Mouse (Mus musculus): ENCODE results near the gene Rheb. TPM values are rescaled to one million over a fixed set of nuclear protein-coding genes. Genes with fewer than 3 reads are reported as not detected.

Rheb gene
- total and polyA plus RNA-seq, 3 experiments: 29.1 to 87.4 (median 76.9) TPM

DNA sequence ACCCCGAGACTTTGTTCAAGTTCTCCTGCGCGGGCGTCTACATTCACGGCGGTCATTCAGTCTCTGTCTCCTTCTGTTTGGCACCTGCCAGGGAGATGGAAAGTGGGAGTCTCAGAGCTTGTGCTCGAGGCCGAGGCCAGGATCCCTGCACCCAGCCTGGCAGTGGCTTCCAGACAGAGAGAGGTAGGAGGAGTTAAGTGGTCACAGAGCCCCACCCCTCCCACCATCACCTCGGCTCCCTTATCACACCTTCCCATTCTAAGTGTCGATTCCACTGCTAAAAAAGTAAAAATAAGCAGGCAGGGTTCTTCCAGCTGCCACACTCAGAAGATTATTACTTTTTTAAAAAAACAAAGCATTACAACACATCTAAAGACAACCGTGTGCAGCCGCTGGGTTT, 21.4 kb upstream of the Rheb start:
- H3K4me1 ChIP-seq (ENCODE audit: control insufficient read depth, insufficient read depth, low read length): peaks cover 3% of the 10 kb centered on the region; the same call in 1 of the 2 replicates
- DNase-seq: no peak
- H3K27me3 ChIP-seq (ENCODE audit: control insufficient read depth, insufficient read depth, low read length): no peaks in the 10 kb centered on the region
- intact Hi-C loops (cut with DNase I): no loop called here
- no peaks in the 10 kb centered on the region for H3K36me3 ChIP-seq (ENCODE audit: control insufficient read depth, insufficient read depth, low read length)
- H3K4me3 ChIP-seq: no peak overlapping the region
- TF ChIP-seq CTCF (IDR thresholded peaks at IDR 0.05) (no peak), POLR2A (IDR thresholded peaks at IDR 0.05; ENCODE audit: insufficient read depth, low read depth, low read length) (no peak), EP300 (IDR thresholded peaks at IDR 0.05; ENCODE audit: insufficient read depth, low read depth, low read length) (no peak)
- WGBS: 70% methylated on average over 12 of the region's 12 CpGs
- no peak overlapping the region for H3K9ac ChIP-seq (ENCODE audit: low read depth, low read length)
- H3K27ac ChIP-seq: no peak overlapping the region
- H3K79me2 ChIP-seq (replicated peaks; ENCODE audit: control insufficient read depth, insufficient read depth, low read length): no peaks in the 10 kb centered on the region

- Histone ChIP-seq H3K79me2 (replicated peaks; ENCODE audit: control insufficient read depth, insufficient read depth, low read length) (no peaks in the 10 kb centered on the region), H3K36me3 (ENCODE audit: control insufficient read depth, insufficient read depth, low read length) (no peaks in the 10 kb centered on the region), H3K4me3 (no peak overlapping the region), H3K27ac (peak overlapping the region; percentile 28; the same call in 1 of the 2 replicates), H3K4me1 (ENCODE audit: control insufficient read depth, insufficient read depth, low read length) (peaks cover 3% of the 10 kb centered on the region; the same call in 1 of the 2 replicates), H3K9ac (ENCODE audit: low read depth, low read length) (no peak overlapping the region), H3K27me3 (ENCODE audit: control insufficient read depth, insufficient read depth, low read length) (no peaks in the 10 kb centered on the region)
- no peak for DNase-seq
- no peak for TF ChIP-seq EP300 (IDR thresholded peaks at IDR 0.05; ENCODE audit: insufficient read depth, low read depth, low read length)
- TF ChIP-seq POLR2A (IDR thresholded peaks at IDR 0.05; ENCODE audit: insufficient read depth, low read depth, low read length): no peak
- TF ChIP-seq CTCF (IDR thresholded peaks at IDR 0.05): no peak
- WGBS: 70% methylated on average over 9 of the region's 9 CpGs
- intact Hi-C loops (cut with DNase I): no loop called here
Measured at GRCm38 (mm10) chr5:24861449-24861930, 19.1 kb upstream of the Rheb start.

DNA sequence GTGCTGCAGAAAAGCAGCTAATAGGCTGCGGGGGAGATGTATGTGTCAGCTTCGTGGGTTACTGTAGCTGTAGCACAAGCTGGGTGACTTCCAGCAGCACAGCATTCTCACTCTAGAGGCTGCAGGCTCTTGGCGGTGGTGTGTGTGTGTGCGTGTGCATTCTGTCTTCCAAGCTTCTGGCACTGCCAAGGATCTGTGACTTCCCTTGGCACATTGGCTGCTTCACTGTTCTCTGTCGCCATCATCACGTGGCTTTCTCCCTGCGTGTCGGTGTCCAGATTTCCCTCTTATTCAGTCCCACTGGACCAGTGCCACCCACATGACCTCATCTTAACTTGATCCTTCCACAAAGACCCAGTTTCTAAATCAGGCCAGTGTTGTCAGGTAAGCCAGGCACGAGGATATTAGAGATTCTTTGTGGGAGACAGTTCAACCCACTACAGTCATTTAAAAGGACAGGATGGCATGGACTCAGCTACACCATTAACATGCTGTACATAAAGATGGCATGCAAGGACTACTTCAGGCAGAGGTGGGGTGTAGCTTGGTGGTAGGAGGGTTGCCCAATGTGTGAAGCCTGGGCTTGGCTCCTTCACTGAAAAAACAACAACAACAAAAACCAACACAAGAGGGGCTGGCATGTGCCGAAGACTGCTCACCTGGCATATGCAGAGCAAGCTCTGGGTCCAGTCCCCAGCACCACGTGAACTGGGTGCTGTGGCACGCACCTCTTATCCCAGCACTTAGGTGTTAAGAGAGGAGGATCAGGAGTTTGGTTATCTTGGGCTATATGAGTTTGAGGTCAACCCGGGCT, 18.4 kb upstream of the Rheb start:
- Histone ChIP-seq H3K4me3 (no peak overlapping the region), H3K4me1 (ENCODE audit: control insufficient read depth, insufficient read depth, low read length) (peaks cover 3% of the 10 kb centered on the region; the same call in 1 of the 2 replicates), H3K79me2 (replicated peaks; ENCODE audit: control insufficient read depth, insufficient read depth, low read length) (no peaks in the 10 kb centered on the region), H3K27ac (peak overlapping the region; percentile 28), H3K27me3 (ENCODE audit: control insufficient read depth, insufficient read depth, low read length) (no peaks in the 10 kb centered on the region), H3K36me3 (ENCODE audit: control insufficient read depth, insufficient read depth, low read length) (no peaks in the 10 kb centered on the region), H3K9ac (ENCODE audit: low read depth, low read length) (no peak overlapping the region)
- TF ChIP-seq POLR2A (IDR thresholded peaks at IDR 0.05; ENCODE audit: insufficient read depth, low read depth, low read length) (no peak), EP300 (IDR thresholded peaks at IDR 0.05; ENCODE audit: insufficient read depth, low read depth, low read length) (0 out of 2 replicates have a peak, but pooled peaks have one; percentile 13)
- WGBS: 43% methylated on average over 13 of the region's 13 CpGs
- intact Hi-C loops (cut with DNase I): no loop called here
- DNase-seq: peak; percentile 39 to 76

DNA sequence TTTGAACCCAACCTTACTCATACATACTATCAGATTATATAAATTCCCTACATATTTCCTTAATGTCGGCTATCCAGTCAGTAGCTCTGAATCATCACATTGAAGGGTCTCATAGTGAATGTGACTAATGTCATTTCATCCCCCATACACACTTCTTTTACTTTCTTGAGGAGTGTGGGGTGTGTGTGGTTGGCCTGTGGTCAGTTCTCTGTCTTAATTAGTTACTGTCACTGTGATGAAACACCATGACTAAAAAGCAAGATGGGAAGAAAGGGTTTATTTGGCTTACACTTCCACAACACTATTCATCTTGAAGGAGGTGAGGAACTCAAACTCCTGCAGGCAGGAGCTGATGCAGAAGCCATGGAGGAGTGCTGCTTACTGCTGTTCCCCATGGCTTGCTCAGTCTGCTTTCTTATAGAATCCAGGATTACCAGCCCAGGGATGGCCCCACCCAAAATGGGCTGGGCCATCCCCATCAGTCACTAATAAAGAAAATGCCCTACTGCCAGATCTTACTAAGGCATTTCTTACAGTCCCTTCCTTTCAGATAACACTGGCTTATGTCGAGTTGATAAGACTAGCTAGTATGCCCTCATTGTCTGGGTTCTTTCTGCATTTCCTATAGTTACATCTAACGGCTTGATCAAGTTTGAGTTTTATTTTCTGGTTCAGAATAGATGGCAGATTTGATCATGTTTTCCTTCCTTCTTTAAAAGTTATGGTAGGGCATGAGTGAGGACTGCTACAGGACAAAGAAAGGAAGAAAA, 17.5 kb upstream of the Rheb start:
- Histone ChIP-seq H3K79me2 (replicated peaks; ENCODE audit: control insufficient read depth, insufficient read depth, low read length) (no peaks in the 10 kb centered on the region), H3K9ac (ENCODE audit: low read depth, low read length) (no peak overlapping the region), H3K4me1 (ENCODE audit: control insufficient read depth, insufficient read depth, low read length) (peaks cover 3% of the 10 kb centered on the region; the same call in 1 of the 2 replicates), H3K27me3 (ENCODE audit: control insufficient read depth, insufficient read depth, low read length) (no peaks in the 10 kb centered on the region), H3K4me3 (no peak overlapping the region), H3K36me3 (ENCODE audit: control insufficient read depth, insufficient read depth, low read length) (no peaks in the 10 kb centered on the region), H3K27ac (no peak overlapping the region)
- 33% methylated on average over 3 of the region's 3 CpGs for WGBS
- intact Hi-C loops (cut with DNase I): no loop called here
- no peak for TF ChIP-seq CTCF (IDR thresholded peaks at IDR 0.05)
- no peak for TF ChIP-seq POLR2A (IDR thresholded peaks at IDR 0.05; ENCODE audit: insufficient read depth, low read depth, low read length)
- TF ChIP-seq EP300 (IDR thresholded peaks at IDR 0.05; ENCODE audit: insufficient read depth, low read depth, low read length): no peak
- no peak for DNase-seq

- intact Hi-C loops (cut with DNase I): no loop called here
- Histone ChIP-seq H3K36me3 (ENCODE audit: control insufficient read depth, insufficient read depth, low read length) (no peaks in the 10 kb centered on the region), H3K27ac (no peak overlapping the region), H3K4me3 (no peak overlapping the region), H3K9ac (ENCODE audit: low read depth, low read length) (no peak overlapping the region), H3K27me3 (ENCODE audit: control insufficient read depth, insufficient read depth, low read length) (no peaks in the 10 kb centered on the region), H3K4me1 (ENCODE audit: control insufficient read depth, insufficient read depth, low read length) (no peaks in the 10 kb centered on the region), H3K79me2 (replicated peaks; ENCODE audit: control insufficient read depth, insufficient read depth, low read length) (no peaks in the 10 kb centered on the region)
- TF ChIP-seq POLR2A (IDR thresholded peaks at IDR 0.05; ENCODE audit: insufficient read depth, low read depth, low read length) (no peak), EP300 (IDR thresholded peaks at IDR 0.05; ENCODE audit: insufficient read depth, low read depth, low read length) (no peak), CTCF (IDR thresholded peaks at IDR 0.05) (no peak)
- 60% methylated on average over 3 of the region's 3 CpGs for WGBS
- DNase-seq: no peak
Measured at GRCm38 (mm10) chr5:24854827-24855600, 12.6 kb upstream of the Rheb start.
